Mouse (Mus musculus): ENCODE measurements around the gene Adamts13.

Adamts13 gene

GRCm38 (mm10) chr2:27038596-27038995 is 65.4 kb downstream of the Adamts13 start:
- peak; percentile 82 to 88 for DNase-seq

GRCm38 (mm10) chr2:27039286-27039685 is 66.1 kb downstream of the Adamts13 start:
- DNase-seq, result peak; percentile 69 to 79

GRCm38 (mm10) chr2:27042131-27042844 is 69.1 kb downstream of the Adamts13 start:
- no peak for DNase-seq

- peak; percentile 93 to 94 for DNase-seq
These were observed 70.2 kb downstream of the Adamts13 start for GRCm38 (mm10) chr2:27043461-27043860.

- no peak for DNase-seq
These were observed 71.0 kb downstream of the Adamts13 start for GRCm38 (mm10) chr2:27044166-27044565.

DNA sequence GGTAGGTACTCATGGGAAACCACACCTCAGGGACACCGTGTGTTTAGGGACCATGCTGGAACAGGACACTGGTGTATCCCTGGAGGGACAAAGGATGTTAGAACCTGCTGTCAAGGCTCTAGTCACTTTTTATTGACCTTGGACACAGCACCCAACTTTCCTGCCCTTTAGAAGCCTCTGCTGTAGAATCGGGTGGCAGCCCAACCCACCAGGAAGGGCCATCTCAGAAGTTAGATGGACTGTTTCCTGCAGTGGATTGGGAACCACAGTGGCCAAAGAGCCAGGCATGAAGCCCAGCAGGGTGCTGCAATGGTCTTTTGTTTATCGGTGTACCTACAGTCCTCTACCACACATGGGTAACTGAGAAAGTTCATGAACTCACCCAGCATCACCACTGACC is 71.4 kb downstream of the Adamts13 start:
- DNase-seq, result no peak

- DNase-seq, result peak; percentile 76 to 82
These were observed 73.0 kb downstream of the Adamts13 start for GRCm38 (mm10) chr2:27045979-27046770.

GRCm38 (mm10) chr2:27049408-27049807 is 76.2 kb downstream of the Adamts13 start:
- DNase-seq, result no peak

- DNase-seq, result no peak
These were observed 85.0 kb downstream of the Adamts13 start for GRCm38 (mm10) chr2:27058251-27058650.

- no peak for DNase-seq
These were observed 85.5 kb downstream of the Adamts13 start for GRCm38 (mm10) chr2:27058751-27059150.

DNA sequence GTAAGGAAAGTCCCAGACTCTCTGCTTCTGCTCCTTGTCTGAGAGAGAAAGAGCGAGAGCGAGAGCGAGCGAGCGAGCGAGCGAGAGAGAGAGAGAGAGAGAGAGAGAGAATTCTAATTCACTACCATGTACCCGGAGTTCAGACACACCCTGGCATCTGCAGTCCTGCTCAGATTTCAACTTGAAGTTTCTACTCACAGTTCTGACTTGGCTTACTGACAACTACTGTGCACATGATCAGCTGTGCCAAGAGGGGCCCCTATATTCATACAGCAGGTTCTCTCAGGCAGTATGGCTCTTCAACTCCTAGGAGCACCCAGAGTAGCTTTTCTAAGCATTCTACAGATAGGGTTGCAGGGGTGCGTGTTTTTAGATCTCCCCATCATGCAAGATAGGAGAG is 86.0 kb downstream of the Adamts13 start:
- DNase-seq, result no peak

All from kidney, postnatal 4 days (tissue).